Mouse (Mus musculus): ENCODE data around the gene Cox6a2.

- TF ChIP-seq CTCF (IDR thresholded peaks at IDR 0.05; ENCODE audit: borderline replicate concordance, insufficient read depth, low read length) = no peak
- no peak for TF ChIP-seq POLR2A (IDR thresholded peaks at IDR 0.05; ENCODE audit: low read depth, low read length)
These were observed 492 bp downstream of the Cox6a2 start for GRCm38 (mm10) chr7:128205695-128206094.
